Mouse (Mus musculus) forelimb bud, embryonic 11.5 days (tissue): Measurements from ENCODE around the gene Begain.

Experiments used
- DNase-seq: peaks from one replicate; pipeline ENCODE4 v3.0.0-alpha.2; 2012; ENCODE audit warnings: low read depth, low spot score

The Begain gene

DNA sequence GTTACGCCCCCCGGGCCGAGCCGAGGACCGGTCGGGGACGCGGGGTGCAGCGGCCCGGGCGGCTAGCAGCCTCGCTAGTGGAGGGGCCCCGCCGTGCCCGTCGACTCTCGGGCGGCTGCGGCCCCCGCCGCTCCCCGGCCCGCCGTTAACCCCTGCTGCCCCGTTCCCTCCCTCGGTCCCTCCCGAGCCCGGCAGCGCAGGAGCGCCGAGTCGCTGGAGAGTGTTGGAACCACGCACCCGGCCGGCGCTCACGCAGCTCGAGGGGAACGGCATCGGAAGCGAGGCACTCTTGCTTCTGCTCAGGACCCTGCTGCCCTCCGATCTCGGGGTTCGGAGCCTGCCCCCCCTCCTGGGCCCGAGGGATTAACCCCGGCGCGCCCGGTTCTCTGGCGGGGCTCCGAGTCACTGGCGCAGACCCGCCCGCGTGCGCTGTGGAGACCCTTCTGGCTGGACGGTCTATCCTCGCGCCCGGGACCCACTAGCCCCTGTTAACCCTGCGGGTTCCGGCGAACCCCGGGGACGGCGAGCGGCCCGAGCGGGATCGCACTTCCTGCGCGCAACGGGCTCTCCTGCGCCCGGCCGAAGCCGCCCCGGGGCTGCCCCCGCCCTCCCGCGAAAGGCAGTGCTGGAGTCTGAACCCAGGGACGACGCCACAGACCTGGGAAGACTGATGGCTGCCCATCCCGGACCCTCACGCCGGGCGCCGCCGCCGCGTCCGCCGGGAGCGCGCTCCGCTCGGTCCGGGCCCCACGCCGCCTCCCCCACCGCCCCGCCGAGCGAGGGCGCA is 14.8 kb downstream of the Begain start:
- DNase-seq = no peak

DNA sequence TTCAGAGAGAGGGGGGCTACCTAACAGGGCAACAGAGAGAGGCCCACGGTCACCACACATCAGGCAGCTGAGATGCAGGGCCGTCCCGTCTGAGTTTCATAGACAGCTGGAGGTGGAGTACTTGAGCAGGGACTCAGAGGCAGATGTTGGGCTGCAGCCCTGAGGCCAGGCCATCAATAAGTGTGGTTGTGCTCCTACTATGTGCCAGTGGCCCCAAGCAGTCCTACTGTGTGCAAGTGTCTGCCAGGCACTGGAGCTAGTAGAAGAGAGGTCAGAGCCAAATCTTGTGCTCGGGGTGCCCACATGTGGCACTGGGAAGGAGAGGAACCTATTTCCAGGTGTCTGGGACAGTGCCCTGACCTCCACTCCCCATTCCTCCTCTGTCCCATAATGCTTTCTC is 18.1 kb downstream of the Begain start:
- no peak for DNase-seq

DNA sequence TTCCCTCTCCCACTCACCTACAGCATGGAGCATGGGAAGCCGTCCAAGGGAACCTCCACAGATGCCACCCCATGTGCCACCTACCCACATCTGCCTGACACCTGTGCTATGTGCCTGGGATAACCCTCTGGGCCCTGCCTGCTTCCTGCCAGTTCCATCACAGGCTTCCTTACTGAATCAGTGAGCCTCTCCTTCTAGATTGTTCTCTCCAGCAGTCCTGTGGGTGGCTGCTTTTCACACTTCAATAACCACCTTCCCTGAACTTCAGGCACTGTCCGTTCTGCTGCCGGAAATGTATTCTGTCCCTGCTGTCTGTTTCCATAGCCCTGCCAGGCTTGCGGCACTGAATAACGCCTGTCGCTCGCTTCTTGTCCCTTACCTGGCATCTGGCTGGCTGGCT is 22.4 kb downstream of the Begain start:
- no peak for DNase-seq

DNA sequence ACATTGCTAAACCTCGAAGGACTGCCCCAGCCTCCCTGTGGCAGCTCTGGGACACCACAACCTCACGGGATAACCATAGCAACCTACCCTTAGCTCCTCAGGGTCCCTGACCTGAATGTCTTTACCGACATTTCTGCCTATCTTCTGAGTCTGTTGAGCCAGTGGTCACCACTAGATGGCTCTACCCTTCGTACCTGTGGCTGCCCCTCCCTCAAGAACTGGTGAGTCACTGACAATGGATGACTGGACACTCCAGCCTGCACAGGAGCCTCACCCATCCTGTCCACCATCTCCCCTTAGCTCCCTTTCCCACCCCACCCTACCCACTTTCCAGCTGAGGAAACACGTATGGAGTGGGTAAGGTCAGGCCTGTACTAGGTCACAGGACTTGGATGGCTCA is 23.5 kb downstream of the Begain start:
- DNase-seq = no peak

DNA sequence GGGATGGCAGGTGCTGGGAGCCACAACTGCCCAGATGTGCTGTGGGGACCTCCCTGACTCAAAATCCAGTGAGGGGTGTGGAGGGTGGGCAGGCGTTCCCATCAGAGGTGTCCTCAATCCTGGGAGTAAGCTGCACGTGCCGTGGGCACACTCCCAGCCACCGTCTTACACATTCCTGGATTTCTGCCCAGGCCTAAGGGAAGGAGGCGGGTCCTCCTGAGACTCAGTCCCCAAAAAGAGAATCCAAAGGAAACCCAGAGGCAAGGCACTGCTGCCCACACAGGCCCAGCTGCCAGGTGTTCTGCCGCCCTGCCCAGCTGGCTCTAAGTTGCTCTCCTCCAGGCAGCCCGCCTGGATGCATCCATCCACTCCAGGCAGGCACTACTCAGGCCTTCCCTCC is 28.7 kb downstream of the Begain start:
- DNase-seq = no peak

DNA sequence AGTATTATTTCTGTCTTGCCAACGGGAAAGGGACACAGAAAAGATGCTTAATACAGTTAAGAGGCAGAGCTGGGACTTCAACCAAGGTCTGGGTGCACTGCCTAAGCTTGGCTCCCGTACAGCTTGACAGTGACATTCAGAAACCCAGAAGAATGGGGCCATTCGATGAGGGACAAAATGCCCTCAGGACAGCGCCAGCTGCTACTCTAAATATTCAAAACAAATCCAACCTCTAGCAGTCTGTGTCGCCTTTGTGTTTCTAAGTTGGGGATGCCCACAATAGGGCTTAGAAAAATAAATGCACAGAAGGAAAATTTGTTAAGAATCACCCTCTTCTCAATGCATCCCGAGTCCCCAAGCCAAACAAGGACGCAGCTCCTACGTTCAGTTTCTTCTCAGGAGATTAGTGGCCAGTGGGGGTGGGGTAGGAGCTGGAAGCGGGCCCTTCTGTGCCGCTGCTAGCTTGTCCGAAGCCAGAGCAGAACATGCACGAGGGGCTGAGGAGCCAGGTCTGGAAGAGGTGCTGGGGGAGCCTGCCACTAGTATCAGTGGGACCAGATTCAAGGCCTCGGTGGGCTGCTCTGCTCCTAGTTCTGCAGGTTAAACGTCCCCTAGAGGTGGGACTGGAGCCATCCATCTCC is 29.7 kb downstream of the Begain start:
- DNase-seq = no peak

DNA sequence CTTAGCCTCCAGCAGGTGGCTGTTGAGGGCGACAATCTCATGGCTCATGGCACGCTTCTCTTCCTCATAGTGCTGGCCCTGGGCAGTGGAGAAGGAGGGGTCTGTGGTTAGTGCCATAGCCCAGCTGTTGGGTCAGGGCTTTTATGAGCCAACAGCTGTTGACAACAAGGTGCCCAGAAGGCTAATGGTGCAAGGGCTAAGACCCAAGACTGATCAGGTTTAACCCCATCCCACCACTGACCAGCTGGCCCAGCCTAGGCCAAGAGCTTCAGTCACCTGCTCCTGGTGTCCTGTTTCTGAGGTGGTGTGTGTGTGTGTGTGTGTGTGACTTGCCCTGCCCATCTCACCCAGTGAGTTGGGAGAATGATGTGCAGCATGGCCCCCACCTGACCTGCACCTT is 31.0 kb downstream of the Begain start:
- no peak for DNase-seq

DNA sequence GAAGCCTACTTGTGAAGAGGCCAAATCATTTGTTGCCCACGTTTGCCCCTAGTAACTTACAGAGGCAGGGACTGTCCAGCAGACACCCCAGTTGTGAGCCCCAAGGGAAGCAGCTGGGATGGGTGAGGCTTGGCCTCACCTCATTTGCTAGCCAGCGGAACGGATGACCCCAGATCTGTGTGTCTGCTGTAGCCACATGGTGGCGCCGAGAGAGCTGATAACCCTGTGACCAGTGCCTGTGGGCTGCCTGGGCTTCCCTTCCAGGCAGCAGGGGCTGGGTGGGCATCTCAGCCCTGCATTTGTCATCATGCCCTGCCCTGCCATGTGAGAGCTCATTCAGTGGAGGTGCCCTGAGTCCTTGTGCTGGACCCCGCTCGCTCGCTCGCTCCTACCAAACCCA is 44.2 kb downstream of the Begain start:
- no peak for DNase-seq

DNA sequence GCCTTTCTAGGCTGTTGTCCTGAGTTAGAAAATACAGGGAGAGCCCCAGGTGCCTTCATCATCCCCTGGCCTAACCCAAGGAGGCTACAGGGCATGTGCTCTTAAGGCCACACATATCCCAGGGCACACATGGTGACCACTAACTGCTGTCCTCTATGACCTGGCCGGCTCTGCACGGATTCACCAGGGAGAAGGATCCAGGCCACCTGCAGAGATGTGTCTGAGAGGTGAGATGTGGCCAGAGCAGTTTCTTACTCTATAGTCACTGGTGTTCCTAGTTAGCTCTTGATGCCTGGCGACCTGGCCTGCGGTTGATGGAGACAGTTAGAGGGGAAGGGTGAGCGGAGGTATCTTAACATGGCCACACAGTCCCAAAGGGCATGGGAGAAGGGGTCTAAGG is 45.1 kb downstream of the Begain start:
- DNase-seq = no peak

DNA sequence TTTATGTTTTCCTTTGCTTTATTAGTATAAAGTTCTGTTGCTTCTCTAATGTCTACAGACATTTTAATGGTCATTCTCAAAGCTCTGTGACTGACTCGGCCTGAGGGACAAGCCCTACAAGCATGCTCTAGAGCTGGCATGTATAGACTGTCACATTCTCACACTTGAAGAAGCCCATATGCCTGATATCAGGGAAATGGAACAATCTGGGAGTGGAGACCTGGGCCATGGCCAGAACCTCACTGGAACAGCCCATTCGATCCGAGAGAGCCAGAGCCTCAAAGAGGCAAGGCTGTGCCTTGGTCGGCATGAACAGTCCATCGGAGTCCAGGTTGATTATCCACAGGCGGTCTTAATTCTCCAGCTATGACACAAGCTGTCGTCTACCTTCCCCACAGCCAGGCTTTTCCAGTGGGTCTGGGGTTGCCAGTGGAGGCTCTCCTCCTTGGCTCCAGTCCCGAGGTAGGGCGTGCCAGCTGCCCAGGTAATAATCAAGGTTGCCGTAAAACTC is 45.8 kb downstream of the Begain start:
- no peak for DNase-seq

DNA sequence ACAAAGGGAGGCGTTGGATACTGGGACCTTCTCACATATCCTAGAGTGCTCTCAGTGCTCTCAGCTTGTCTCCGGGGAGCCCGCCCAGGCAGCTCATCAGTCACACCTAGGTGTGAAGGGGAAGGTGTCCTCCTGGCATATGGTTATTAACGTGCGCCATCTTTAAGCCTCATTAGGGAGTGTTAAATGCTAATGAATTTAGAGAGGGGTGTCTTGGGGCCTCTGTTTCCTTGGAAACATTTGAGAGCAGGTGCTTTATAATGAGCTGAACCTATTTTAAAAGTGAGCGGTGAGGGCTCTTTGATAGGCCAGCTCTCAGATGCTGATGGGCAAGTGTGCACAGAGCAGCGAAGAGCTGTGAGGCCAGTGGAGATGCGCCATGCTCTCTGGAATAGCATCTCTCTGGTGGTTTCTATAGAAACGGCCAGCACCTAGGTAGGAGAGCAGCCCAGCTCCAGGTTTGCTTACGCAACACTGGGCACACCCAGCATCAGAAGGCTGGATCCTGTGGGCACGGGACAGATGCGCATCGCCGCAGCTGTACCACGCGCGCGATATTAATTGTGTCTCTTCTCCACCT is 57.9 kb downstream of the Begain start:
- DNase-seq = no peak

DNA sequence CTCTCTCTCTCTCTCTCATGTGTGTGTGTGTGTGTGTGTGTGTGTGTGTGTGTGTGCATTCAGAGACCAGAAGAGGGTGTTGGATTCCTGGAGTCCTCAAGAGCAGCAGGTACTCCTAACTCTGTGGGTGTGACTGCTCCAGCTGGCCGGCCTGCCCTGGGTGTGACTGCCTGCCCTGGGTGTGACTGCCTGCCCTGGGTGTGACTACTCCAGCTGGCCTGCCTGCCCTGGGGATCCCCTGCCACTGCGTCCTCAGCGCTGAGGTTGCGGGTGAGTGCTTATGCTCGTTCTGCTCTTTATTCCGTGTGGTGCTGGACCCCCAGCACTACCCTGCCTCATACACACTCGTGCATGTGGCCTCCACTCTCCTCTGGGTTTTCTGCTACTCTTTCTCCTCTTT is 65.0 kb downstream of the Begain start:
- no peak for DNase-seq

DNA sequence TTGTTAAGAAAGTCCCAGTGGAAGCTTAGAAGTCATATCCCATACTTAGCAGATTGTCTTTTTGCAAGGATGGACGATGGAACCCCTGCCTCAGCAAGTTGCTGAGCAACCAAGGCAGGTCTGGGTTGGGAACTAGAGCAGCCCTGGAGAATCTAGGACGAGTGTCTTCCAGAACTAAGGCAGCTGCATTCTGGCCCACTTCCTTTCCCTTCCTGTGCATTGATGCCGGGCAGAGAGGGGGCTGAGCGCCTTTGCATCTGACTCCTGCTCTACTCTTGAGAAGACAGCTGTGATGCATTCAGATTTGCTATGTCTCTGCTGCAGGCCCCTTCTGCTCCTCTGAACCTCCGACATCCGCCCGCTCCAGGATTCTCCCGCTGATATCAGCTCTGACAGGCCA is 70.8 kb downstream of the Begain start:
- no peak for DNase-seq

DNA sequence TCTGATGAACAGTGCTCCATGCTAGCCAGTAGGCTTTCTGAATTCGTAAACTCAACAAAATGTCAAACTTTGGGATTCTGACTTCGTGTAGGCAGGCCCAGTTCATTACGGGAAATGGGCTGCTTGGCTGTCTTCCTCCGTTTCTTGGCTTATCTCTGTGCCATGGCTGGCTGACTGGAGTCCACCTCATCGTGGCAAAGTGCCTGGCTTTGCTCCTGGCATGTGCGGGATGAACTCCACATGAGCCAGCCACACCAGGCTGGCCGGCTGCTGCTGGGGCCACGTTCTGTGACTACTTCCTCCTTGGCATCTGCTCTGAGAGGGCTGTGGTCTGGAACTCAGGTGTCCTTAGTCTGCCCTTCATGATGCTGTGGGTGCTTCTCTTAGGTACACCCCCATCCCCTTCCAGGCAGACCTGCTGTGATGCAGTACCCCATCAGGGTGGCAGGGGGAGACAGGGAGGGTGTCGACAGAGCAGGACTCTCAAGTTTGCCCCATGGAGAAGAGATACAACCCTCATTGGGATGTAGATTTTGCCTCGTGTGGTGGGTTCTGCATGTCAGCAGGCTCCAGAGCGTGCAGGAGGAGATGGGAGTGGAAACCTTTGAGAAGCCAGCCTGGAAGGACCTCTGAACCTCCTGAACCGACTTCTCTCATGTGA is 71.9 kb downstream of the Begain start:
- no peak for DNase-seq

DNA sequence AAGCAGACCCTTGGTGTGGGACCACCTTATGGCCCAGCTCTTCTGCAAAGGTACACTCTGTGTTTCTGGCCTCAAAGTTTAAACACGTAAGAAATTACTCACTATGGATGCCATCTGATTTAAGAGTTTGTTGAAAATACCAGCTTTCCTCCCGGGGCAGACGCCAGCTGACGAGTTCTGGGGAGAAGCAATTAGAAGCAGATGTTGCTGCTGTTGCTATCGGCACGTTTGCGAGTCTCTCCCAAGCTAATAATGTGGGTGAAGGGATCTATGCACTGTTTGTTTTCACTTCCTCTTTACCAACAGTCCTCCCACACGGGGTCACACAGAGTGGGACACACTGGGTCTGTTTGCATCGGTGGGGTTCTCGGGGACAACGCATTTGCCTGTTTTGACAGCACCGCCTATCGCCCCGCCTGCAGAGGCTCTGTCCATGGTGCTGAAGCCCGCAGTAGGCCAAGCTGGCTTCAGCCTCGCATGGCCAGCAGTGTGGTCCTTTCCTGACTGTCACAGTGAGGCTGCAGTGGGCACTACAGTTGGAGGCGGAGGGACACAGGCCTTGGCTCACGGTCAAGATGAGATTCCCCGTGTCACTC is 73.5 kb downstream of the Begain start:
- DNase-seq = peak; percentile 92

DNA sequence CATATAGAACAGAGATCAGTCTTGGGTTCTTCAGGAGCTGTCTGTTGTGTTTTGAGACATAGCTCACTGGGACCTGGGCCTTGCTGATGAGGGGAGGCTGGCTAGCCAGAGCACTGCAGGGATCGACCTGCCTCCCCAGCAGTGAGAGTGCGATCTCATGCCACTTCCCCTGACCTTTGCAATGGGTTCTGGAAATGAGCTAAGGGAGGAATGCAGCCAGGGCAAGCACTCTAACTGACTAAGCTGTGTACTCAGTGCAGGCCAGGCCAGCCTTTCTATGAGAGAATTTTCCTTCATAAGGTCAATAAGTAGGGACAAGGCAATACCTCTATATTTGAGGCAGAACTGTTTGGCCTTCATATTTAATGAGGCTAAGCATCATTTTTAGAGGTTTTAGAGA is 75.0 kb downstream of the Begain start:
- DNase-seq = no peak

DNA sequence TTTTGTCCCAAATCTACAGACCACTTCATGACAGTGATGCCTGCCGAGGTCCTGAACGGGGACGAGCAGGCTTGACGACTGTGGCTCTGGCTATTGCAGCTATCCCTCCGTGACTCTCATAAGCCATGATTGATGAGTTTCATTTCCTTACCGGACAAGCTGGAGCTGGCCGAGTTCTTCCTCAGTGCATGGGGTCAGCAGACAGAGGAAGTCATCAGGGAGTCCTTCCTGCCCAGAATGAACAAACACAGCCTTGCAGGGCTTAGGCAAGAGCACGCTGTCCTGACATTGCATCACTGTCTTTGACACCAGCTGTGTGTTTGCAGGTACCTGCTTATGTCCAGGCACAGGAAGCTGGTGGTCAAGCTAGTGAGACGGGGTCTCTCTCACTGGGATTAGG is 77.6 kb downstream of the Begain start:
- DNase-seq = no peak

DNA sequence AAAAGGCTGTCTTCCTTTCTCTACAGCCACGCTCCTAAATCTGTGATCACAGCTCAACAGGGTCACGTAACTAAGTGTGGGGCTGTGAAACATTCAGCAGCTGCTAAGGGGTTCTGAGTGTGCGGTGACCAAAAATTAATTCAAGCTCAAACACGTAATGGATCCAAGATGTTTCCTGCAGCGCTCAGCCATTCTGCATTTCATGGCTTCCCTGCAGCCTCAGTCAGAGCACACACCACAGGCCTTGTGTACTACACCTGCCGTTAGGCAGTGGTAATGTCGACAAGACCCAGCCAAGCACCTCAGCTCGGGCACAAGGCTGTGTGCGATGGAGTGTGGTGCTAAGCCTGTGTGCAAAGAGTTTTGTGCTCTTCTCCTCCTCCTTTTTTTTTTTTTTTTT is 80.6 kb downstream of the Begain start:
- peak; percentile 73 for DNase-seq

DNA sequence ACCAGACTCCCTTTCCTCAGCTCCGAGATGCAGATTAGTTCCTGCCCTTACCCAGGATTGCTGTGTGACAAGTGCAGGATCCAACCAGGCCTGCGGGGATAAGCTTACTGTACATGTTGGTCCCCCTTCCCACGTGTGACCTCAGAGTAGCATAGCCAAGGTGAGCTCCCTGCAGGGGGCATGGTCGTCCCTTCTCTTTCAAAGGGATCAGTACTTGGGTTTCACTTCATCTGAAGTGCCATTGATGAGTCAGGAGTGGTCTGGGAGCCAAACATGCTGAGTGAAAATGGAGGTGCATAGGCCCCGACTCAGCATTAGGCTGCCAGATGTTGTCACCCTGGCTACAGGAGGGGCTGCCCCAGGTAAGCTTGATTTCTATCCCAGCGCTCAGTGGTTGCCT is 83.0 kb downstream of the Begain start:
- DNase-seq = no peak

DNA sequence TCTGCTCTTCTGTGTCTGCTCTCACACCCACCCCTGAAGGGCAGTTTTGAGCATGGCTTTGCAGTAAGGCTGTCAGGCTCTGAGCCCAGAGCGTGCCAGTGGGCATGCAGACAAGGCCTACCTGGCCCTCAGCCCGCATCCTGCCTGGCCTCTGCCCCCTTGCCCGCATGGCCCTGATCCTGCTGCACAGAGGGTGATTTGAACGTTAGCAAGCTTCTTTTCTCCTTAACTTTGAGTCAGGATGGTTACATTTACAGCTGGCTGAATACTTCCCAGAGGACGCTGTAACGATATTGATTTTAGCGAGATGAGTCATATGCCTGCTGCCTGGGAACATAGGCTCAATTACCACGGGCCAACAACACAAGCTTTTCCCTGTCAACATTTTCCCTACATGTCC is 83.5 kb downstream of the Begain start:
- no peak for DNase-seq

DNA sequence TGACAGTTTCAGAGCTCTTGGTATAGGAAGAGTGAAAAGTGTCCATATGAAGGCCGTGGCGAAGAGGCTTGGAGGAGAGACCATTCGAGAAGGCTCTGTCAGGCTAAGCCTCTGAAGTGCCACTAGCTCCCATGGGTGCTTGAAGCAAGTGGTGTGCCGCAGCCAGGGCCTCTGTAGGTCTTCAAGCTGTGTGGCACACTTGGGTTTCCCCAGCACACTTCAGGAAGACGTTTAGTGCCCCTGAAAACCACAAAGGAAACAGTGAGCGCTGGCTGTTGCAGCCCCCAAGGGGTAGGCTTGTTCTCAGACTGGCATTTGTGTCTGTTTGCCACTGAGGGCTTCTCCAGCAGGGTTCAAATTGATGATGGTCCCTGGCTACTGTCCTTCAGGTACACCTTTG is 84.5 kb downstream of the Begain start:
- DNase-seq = no peak

DNA sequence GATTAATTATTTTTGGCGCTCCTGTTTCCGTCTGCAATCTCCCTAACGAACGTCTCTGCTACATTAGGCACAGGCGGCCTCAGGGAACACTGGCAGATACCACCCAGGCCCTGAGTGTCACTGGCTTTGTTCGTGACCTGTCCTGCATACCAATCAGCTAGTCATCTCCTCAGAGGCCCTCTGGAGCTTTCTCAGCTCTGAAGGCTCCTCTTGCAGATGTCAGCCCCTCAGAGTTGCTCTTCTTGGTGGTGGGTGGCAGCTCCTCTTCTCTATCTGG is 85.4 kb downstream of the Begain start:
- no peak for DNase-seq
